ENCODE assay signal across 14 mouse cellular contexts in genomic region chr11:61481239-61482090, GRCm38 (mm10). TPM values are rescaled to one million over a fixed set of nuclear protein-coding genes. Genes with fewer than 3 reads are reported as not detected.
DNase-seq lines count a peak whose midpoint lies in the region; ATAC-seq lines count a peak whose summit lies in the region.
"Had no signal": no experiment of that assay in that cellular context is flagged by ENCODE, and none has a peak within 500 bp of the region (broad histone marks: within the 10 kb centered on the region; RNA-seq: fewer than 3 reads in every experiment).

No protein-coding gene starts in this region.

- H3K9me3 ChIP-seq in hindbrain, embryonic 10.5 days: no peaks in the 10 kb centered on the region
- no peaks in the 10 kb centered on the region for H3K9me3 ChIP-seq in hindbrain, embryonic 12.5 days (replicated peaks)
- H3K9me3 ChIP-seq in embryonic facial prominence, embryonic 11.5 days (replicated peaks; ENCODE audit: control insufficient read depth, low read length): no peaks in the 10 kb centered on the region

- H3K27ac ChIP-seq in hindbrain, embryonic 10.5 days: peak overlapping the region; percentile 68
- H3K27ac ChIP-seq in hindbrain, embryonic 12.5 days: no peak overlapping the region
- no peak overlapping the region for H3K27ac ChIP-seq in embryonic facial prominence, embryonic 11.5 days (replicated peaks; ENCODE audit: low read depth, low read length)
- H3K27ac ChIP-seq: left cerebral cortex, adult 2 months; liver, embryonic 14.5 days; macrophage; stomach, postnatal 0 days had no signal

- no peak overlapping the region for H3K4me3 ChIP-seq in hindbrain, embryonic 10.5 days
- no peak overlapping the region for H3K4me3 ChIP-seq in hindbrain, embryonic 12.5 days
- no peak overlapping the region for H3K4me3 ChIP-seq in embryonic facial prominence, embryonic 11.5 days (ENCODE audit: low read depth, low read length)
- H3K4me3 ChIP-seq: left cerebral cortex, adult 2 months; myocyte had no signal

- no peak overlapping the region for H3K4me2 ChIP-seq in hindbrain, embryonic 12.5 days (replicated peaks)
- H3K4me2 ChIP-seq in embryonic facial prominence, embryonic 11.5 days (ENCODE audit: low read depth, low read length): no peak overlapping the region

- no peak for DNase-seq in hindbrain, embryonic 10.5 days (ENCODE audit: low spot score)
- peak; percentile 21 for DNase-seq in MN1 (ENCODE audit: low spot score)
- DNase-seq in embryonic facial prominence, embryonic 11.5 days (ENCODE audit: low spot score): peak; percentile 48
- peak; percentile 36 for DNase-seq in naive thymus-derived CD4-positive, alpha-beta T cell, adult 2 months (ENCODE audit: low read depth)
- DNase-seq in yolk sac, embryonic 10.5 days (ENCODE audit: low spot score): no peak
- DNase-seq in gastrocnemius, postnatal 25 days: no peak
- no peak for DNase-seq in natural killer cell, adult 2 months (ENCODE audit: low spot score in 2 of 2)
- DNase-seq: kidney, postnatal 36 days had no signal

- 0 out of 2 replicates have a peak, but pooled peaks cover 3% of the 10 kb centered on the region for H3K36me3 ChIP-seq in hindbrain, embryonic 10.5 days
- H3K36me3 ChIP-seq in hindbrain, embryonic 12.5 days: no peaks in the 10 kb centered on the region
- no peaks in the 10 kb centered on the region for H3K36me3 ChIP-seq in embryonic facial prominence, embryonic 11.5 days (replicated peaks; ENCODE audit: control insufficient read depth, insufficient read depth, low read depth, low read length)

- no peaks in the 10 kb centered on the region; the same call in 1 of the 2 replicates for H3K27me3 ChIP-seq in hindbrain, embryonic 10.5 days (ENCODE audit: insufficient read depth, poor library complexity, severe bottlenecking)
- H3K27me3 ChIP-seq in hindbrain, embryonic 12.5 days: no peaks in the 10 kb centered on the region
- no peaks in the 10 kb centered on the region for H3K27me3 ChIP-seq in embryonic facial prominence, embryonic 11.5 days (ENCODE audit: control insufficient read depth, insufficient read depth, low read length)

- ATAC-seq in hindbrain, embryonic 12.5 days (ENCODE audit: low FRiP score): no peak
- ATAC-seq in embryonic facial prominence, embryonic 11.5 days (replicated peaks; ENCODE audit: insufficient number of reproducible peaks, low FRiP score, low TSS enrichment, low read depth): no peak

- 81% methylated on average over 9 of the region's 9 CpGs for WGBS in hindbrain, embryonic 10.5 days
- WGBS in hindbrain, embryonic 12.5 days: 71% methylated on average over 9 of the region's 9 CpGs
- 59% methylated on average over 9 of the region's 9 CpGs for WGBS in embryonic facial prominence, embryonic 11.5 days

- H3K4me1 ChIP-seq in hindbrain, embryonic 10.5 days (replicated peaks): peaks cover 60% of the 10 kb centered on the region
- peaks cover 40% of the 10 kb centered on the region for H3K4me1 ChIP-seq in hindbrain, embryonic 12.5 days
- peaks cover 4% of the 10 kb centered on the region; the same call in 1 of the 2 replicates for H3K4me1 ChIP-seq in embryonic facial prominence, embryonic 11.5 days (ENCODE audit: control insufficient read depth, insufficient read depth, low read length)

- no peak overlapping the region for H3K9ac ChIP-seq in hindbrain, embryonic 12.5 days
- H3K9ac ChIP-seq in embryonic facial prominence, embryonic 11.5 days (replicated peaks; ENCODE audit: low read length): no peak overlapping the region
- H3K9ac ChIP-seq: liver, embryonic 14.5 days had no signal

RNA-seq across cellular contexts. Expression of gene Mfap4, which starts 3.8 kb away (rescaled TPM):
- 78.2 and 88.3 TPM in 2 replicates for polyA plus RNA-seq in hindbrain, embryonic 10.5 days (2016; fragmentation: Nextera tagmentation; extraction: Ambion mirVana)
- polyA plus RNA-seq in hindbrain, embryonic 12.5 days (2016; fragmentation: Nextera tagmentation; extraction: Ambion mirVana): 131 and 160 TPM in 2 replicates
- 234 and 251 TPM in 2 replicates for polyA plus RNA-seq in embryonic facial prominence, embryonic 11.5 days (2014; fragmentation: Nextera tagmentation; extraction: Ambion mirVana)
- 10 to 100 TPM; 41.9 to 52.4 TPM for total RNA-seq in gastrocnemius, postnatal 25 days (2021)
- polyA plus RNA-seq: macrophage had no signal

RNA-seq across cellular contexts. Expression of gene Mapk7, which starts 12.7 kb away (rescaled TPM):
- 99.5 and 107 TPM in 2 replicates for polyA plus RNA-seq in hindbrain, embryonic 10.5 days (2016; fragmentation: Nextera tagmentation; extraction: Ambion mirVana)
- polyA plus RNA-seq in hindbrain, embryonic 12.5 days (2016; fragmentation: Nextera tagmentation; extraction: Ambion mirVana): 89.0 and 94.9 TPM in 2 replicates
- polyA plus RNA-seq in embryonic facial prominence, embryonic 11.5 days (2014; fragmentation: Nextera tagmentation; extraction: Ambion mirVana): 52.3 and 57.7 TPM in 2 replicates
- total RNA-seq in gastrocnemius, postnatal 25 days (2021): 1 to 10 TPM; 3.2 to 4.5 TPM

RNA-seq across cellular contexts. Expression of gene B9d1, which starts 23.5 kb away (rescaled TPM):
- polyA plus RNA-seq in hindbrain, embryonic 10.5 days (2016; fragmentation: Nextera tagmentation; extraction: Ambion mirVana): 51.9 and 54.7 TPM in 2 replicates
- 32.0 and 33.8 TPM in 2 replicates for polyA plus RNA-seq in hindbrain, embryonic 12.5 days (2016; fragmentation: Nextera tagmentation; extraction: Ambion mirVana)
- 32.1 and 37.0 TPM in 2 replicates for polyA plus RNA-seq in embryonic facial prominence, embryonic 11.5 days (2014; fragmentation: Nextera tagmentation; extraction: Ambion mirVana)
- 1 to 10 TPM; 5.5 to 7.4 TPM for total RNA-seq in gastrocnemius, postnatal 25 days (2021)

RNA-seq across cellular contexts. Expression of gene Rnf112, which starts 27.5 kb away (rescaled TPM):
- polyA plus RNA-seq in hindbrain, embryonic 10.5 days (2016; fragmentation: Nextera tagmentation; extraction: Ambion mirVana): 0.62 and 1.1 TPM in 2 replicates
- polyA plus RNA-seq in hindbrain, embryonic 12.5 days (2016; fragmentation: Nextera tagmentation; extraction: Ambion mirVana): 5.1 and 7.3 TPM in 2 replicates
- polyA plus RNA-seq in embryonic facial prominence, embryonic 11.5 days (2014; fragmentation: Nextera tagmentation; extraction: Ambion mirVana): 0.25 and 0.42 TPM in 2 replicates
- under 1 TPM; 0.21 to 0.33 TPM for total RNA-seq in gastrocnemius, postnatal 25 days (2021)
- polyA plus RNA-seq: macrophage, myocyte had no signal

Comparison
In these comparisons a context has a peak if more than half of its experiments do, and no peak if none do; other contexts are left out.
1. DNase-seq: peak in MN1 (single experiment), embryonic facial prominence, embryonic 11.5 days (single experiment) and naive thymus-derived CD4-positive, alpha-beta T cell, adult 2 months (single experiment); none in hindbrain, embryonic 10.5 days (single experiment), yolk sac, embryonic 10.5 days (single experiment), gastrocnemius, postnatal 25 days (single experiment) and natural killer cell, adult 2 months (0 of 2).